Mouse (Mus musculus) erythroblast, embryonic 14.5 days (primary cell): ENCODE results near the gene Tcte2.

Source experiments
- GATA1 ChIP-seq: IDR thresholded peaks from 2 replicates; pipeline ENCODE4 v1.6.1; 2012; ENCODE audit warnings: low read length, inconsistent platforms, mixed read lengths
- TAL1 ChIP-seq: IDR thresholded peaks from 3 replicates; pipeline ENCODE4 v1.6.1; 2012; ENCODE audit warnings: low read length, inconsistent platforms, mixed read lengths

DNA sequence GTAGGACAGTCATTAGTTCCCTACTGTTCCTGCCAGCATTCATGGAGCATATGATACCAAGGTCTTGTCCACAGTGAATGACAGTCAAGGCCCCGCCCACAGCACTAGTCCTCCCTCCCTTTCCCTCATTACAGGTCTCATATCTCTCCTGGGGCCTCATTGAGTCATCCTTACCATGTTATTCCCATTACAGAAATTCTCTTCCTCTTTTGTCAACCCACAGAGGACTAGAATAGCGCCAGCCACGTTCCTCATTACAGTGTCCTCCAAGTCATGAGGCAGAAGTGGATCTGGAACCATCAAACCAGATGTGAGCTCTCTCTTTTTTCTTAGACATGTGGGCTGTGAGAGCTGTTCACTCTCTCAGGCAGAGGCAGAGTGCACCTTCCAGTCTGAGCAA, 76.0 kb downstream of the Tcte2 start:
- TF ChIP-seq GATA1: no peak
- no peak for TF ChIP-seq TAL1
